Mouse (Mus musculus): ENCODE measurements around the gene Nudt2. TPM values are rescaled to one million over a fixed set of nuclear protein-coding genes. Genes with fewer than 3 reads are reported as not detected.

The Nudt2 gene
- polyA plus RNA-seq, 1 experiment from 2014 or later: 46.4 TPM

DNA sequence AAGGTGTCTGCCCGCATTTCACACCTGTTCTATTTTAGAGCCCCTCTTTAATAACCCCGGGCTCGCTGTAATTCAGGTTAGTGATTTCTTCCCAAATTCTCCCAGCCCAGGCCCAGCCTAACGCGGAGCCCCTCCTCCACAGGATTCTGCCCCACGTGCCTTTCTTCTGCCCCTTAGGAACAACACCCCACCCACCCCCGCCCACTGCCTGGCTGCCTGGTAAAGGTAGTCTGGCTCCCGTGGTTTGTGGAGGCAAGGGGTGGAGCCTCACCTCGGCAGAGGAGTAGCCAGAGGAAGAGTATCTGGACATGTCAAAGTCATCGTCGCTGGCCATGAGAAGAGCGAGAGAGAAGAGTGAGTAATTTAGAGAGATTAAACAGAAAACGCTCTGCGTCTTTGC lies 55.7 kb downstream of the Nudt2 start:
- no peak overlapping the region for H3K4me3 ChIP-seq (ENCODE audit: low read depth, low read length)
- no peak for ATAC-seq (replicated peaks; ENCODE audit: insufficient number of reproducible peaks, low FRiP score, low TSS enrichment)
- H3K36me3 ChIP-seq (ENCODE audit: control insufficient read depth, insufficient read depth, low read length): no peaks in the 10 kb centered on the region
- no peak overlapping the region for H3K27ac ChIP-seq (ENCODE audit: low read depth, low read length)
- no peak overlapping the region for H3K9ac ChIP-seq (ENCODE audit: low read depth, low read length)
- no peaks in the 10 kb centered on the region for H3K9me3 ChIP-seq (replicated peaks; ENCODE audit: control insufficient read depth, low read length)
- 31% methylated on average over 14 of the region's 14 CpGs for WGBS (ENCODE audit: insufficient replicate concordance)
- no peak overlapping the region for H3K4me2 ChIP-seq
- H3K27me3 ChIP-seq (ENCODE audit: control insufficient read depth, insufficient read depth, low read length): peaks cover 8% of the 10 kb centered on the region
- H3K4me1 ChIP-seq (ENCODE audit: control insufficient read depth, insufficient read depth, low read length): no peaks in the 10 kb centered on the region

DNA sequence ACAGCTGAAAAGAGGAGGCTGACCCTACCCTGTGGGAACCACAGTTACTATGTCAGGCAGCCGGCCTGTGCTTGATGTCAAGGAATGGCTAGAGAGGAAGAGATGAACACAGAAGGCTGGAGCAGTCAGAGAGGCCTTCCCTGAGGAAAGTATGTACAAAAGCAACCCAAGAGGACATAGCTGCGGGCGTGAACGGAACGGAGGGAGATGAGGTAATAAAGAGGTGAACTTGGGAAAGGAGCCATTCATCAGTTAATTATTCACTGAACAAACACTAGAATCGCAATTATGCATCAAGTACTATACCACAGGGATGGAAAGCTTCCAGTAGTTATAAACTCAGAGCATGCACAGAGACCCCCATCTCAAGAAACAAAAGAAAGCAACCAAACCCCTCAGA lies 57.2 kb downstream of the Nudt2 start:
- Histone ChIP-seq H3K36me3 (ENCODE audit: control insufficient read depth, insufficient read depth, low read length) (no peaks in the 10 kb centered on the region), H3K4me1 (ENCODE audit: control insufficient read depth, insufficient read depth, low read length) (no peaks in the 10 kb centered on the region), H3K4me3 (ENCODE audit: low read depth, low read length) (no peak overlapping the region), H3K9ac (ENCODE audit: low read depth, low read length) (no peak overlapping the region), H3K9me3 (replicated peaks; ENCODE audit: control insufficient read depth, low read length) (no peaks in the 10 kb centered on the region), H3K27ac (ENCODE audit: low read depth, low read length) (no peak overlapping the region), H3K27me3 (ENCODE audit: control insufficient read depth, insufficient read depth, low read length) (peaks cover 12% of the 10 kb centered on the region), H3K4me2 (no peak overlapping the region)
- 88% methylated on average over 6 of the region's 6 CpGs for WGBS (ENCODE audit: insufficient replicate concordance)
- no peak for ATAC-seq (replicated peaks; ENCODE audit: insufficient number of reproducible peaks, low FRiP score, low TSS enrichment)

DNA sequence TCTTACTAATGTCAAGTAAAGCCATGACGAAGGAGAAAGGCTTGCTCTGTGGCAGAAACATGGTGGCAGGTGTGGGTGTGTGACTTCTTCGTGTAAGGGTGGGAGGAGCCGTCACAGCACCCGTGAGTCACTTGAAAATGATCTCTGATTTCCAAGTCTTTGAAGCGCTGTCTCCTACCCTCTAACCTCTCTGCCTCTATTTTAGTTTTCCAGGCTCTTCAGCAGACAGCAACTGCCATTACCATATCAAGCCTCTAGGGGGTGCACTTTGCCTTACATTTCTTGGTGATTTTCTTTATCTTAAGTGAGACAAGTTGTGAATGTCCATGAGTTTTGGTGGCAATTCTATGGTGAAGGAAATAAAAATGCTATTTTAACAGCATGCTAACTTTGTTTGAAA lies 57.8 kb downstream of the Nudt2 start:
- H3K4me3 ChIP-seq (ENCODE audit: low read depth, low read length): no peak overlapping the region
- no peaks in the 10 kb centered on the region for H3K9me3 ChIP-seq (replicated peaks; ENCODE audit: control insufficient read depth, low read length)
- 37% methylated on average over 5 of the region's 5 CpGs for WGBS (ENCODE audit: insufficient replicate concordance)
- no peak overlapping the region for H3K27ac ChIP-seq (ENCODE audit: low read depth, low read length)
- peaks cover 12% of the 10 kb centered on the region for H3K27me3 ChIP-seq (ENCODE audit: control insufficient read depth, insufficient read depth, low read length)
- H3K36me3 ChIP-seq (ENCODE audit: control insufficient read depth, insufficient read depth, low read length): no peaks in the 10 kb centered on the region
- no peak for ATAC-seq (replicated peaks; ENCODE audit: insufficient number of reproducible peaks, low FRiP score, low TSS enrichment)
- H3K4me1 ChIP-seq (ENCODE audit: control insufficient read depth, insufficient read depth, low read length): no peaks in the 10 kb centered on the region
- H3K9ac ChIP-seq (ENCODE audit: low read depth, low read length): no peak overlapping the region
- H3K4me2 ChIP-seq: no peak overlapping the region

DNA sequence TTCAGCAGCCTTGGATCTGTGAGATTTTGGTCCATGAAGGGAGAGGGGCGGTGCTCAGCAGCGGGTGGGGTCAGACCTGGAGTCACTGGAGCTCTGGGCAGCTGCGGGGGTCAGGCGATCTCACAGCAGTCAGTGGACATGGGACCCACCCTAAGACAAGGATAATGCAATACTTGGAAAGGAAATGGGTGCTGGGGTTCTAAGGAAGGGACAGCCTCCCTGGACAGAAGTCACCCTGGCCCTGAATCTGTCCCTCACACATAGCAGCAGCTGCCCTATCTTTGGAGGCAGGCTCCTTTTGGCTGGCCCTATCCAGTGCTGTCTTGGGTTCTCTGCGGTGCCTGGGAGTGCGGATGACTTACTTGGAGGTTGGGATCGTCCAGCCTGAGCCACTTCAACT lies 58.9 kb downstream of the Nudt2 start:
- no peak for ATAC-seq (replicated peaks; ENCODE audit: insufficient number of reproducible peaks, low FRiP score, low TSS enrichment)
- 54% methylated on average over 7 of the region's 7 CpGs for WGBS (ENCODE audit: insufficient replicate concordance)
- H3K4me3 ChIP-seq (ENCODE audit: low read depth, low read length): no peak overlapping the region
- 0 out of 2 replicates have a peak, but pooled peaks cover 5% of the 10 kb centered on the region for H3K4me1 ChIP-seq (ENCODE audit: control insufficient read depth, insufficient read depth, low read length)
- no peaks in the 10 kb centered on the region for H3K36me3 ChIP-seq (ENCODE audit: control insufficient read depth, insufficient read depth, low read length)
- H3K27ac ChIP-seq (ENCODE audit: low read depth, low read length): no peak overlapping the region
- H3K9me3 ChIP-seq (replicated peaks; ENCODE audit: control insufficient read depth, low read length): no peaks in the 10 kb centered on the region
- no peak overlapping the region for H3K9ac ChIP-seq (ENCODE audit: low read depth, low read length)
- H3K4me2 ChIP-seq: no peak overlapping the region
- peaks cover 15% of the 10 kb centered on the region for H3K27me3 ChIP-seq (ENCODE audit: control insufficient read depth, insufficient read depth, low read length)

DNA sequence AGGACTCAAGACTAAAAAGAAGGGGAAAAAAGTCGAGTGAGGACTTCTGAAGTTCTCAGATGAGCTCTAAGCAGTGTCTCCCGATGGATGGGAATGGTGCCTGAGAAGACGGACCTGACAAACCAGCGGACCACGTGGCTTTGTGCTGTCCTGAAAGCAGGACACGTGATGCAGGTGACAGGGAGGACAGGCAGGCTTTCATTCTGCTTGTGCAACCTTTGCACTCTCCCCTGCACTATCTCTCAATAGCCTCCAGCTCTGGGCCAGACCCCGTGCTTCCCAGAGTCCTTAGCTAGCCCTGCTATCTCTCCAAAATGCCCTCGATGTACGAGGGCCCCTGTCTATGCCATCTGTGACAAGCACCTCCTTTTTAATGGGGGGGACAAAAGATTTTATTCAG lies 59.9 kb downstream of the Nudt2 start:
- no peak overlapping the region for H3K4me3 ChIP-seq (ENCODE audit: low read depth, low read length)
- H3K4me1 ChIP-seq (ENCODE audit: control insufficient read depth, insufficient read depth, low read length): 0 out of 2 replicates have a peak, but pooled peaks cover 5% of the 10 kb centered on the region
- 66% methylated on average over 9 of the region's 9 CpGs for WGBS (ENCODE audit: insufficient replicate concordance)
- peaks cover 15% of the 10 kb centered on the region for H3K27me3 ChIP-seq (ENCODE audit: control insufficient read depth, insufficient read depth, low read length)
- no peak overlapping the region for H3K9ac ChIP-seq (ENCODE audit: low read depth, low read length)
- no peak for ATAC-seq (replicated peaks; ENCODE audit: insufficient number of reproducible peaks, low FRiP score, low TSS enrichment)
- H3K36me3 ChIP-seq (ENCODE audit: control insufficient read depth, insufficient read depth, low read length): no peaks in the 10 kb centered on the region
- no peak overlapping the region for H3K27ac ChIP-seq (ENCODE audit: low read depth, low read length)
- H3K4me2 ChIP-seq: no peak overlapping the region
- no peaks in the 10 kb centered on the region for H3K9me3 ChIP-seq (replicated peaks; ENCODE audit: control insufficient read depth, low read length)

DNA sequence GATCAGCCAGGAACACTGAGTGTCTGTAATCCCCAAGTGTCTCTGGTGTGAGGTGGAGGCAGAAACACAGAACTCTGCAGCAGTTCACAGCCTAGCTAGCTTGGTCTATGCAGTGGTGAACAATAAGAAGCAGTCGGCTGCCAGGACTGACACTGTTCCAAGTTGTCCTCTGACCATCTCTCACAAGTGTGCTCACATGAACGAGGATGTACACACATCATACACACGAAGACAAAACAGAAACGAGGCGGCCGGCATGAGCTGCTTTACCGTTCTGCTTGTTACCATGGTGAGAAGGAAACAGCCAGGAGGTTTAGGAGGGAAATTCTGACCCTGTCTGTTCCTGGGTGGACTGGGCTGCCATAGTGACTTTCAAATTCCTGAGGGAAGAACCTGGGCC lies 61.6 kb downstream of the Nudt2 start:
- ATAC-seq (replicated peaks; ENCODE audit: insufficient number of reproducible peaks, low FRiP score, low TSS enrichment): no peak
- Histone ChIP-seq H3K9me3 (replicated peaks; ENCODE audit: control insufficient read depth, low read length) (no peaks in the 10 kb centered on the region), H3K27me3 (ENCODE audit: control insufficient read depth, insufficient read depth, low read length) (peaks cover 9% of the 10 kb centered on the region; the same call in 1 of the 2 replicates), H3K4me3 (ENCODE audit: low read depth, low read length) (no peak overlapping the region), H3K9ac (ENCODE audit: low read depth, low read length) (no peak overlapping the region), H3K4me1 (ENCODE audit: control insufficient read depth, insufficient read depth, low read length) (0 out of 2 replicates have a peak, but pooled peaks cover 5% of the 10 kb centered on the region), H3K36me3 (ENCODE audit: control insufficient read depth, insufficient read depth, low read length) (no peaks in the 10 kb centered on the region), H3K4me2 (no peak overlapping the region), H3K27ac (ENCODE audit: low read depth, low read length) (no peak overlapping the region)
- 74% methylated on average over 7 of the region's 7 CpGs for WGBS (ENCODE audit: insufficient replicate concordance)

DNA sequence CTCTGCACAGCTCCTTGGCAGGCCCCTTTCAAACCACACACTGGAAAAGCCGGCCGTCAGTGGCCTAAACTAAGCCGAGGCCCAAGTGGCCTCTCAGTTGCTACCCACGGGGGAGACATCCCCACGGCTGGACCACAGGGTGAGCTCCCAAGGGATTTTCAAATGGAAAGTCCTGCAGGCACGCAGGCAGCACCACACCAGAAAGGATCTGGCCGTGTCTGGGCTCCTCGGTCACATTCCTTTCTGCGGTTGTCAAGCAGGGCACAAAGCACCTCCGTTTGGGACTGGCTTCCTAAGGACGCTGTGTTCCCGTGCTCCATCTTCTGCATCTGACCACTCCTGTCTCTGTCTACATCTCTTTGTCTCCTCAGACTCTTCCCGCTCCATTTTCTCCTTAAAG lies 62.1 kb downstream of the Nudt2 start:
- no peak overlapping the region for H3K9ac ChIP-seq (ENCODE audit: low read depth, low read length)
- H3K27ac ChIP-seq (ENCODE audit: low read depth, low read length): no peak overlapping the region
- ATAC-seq (replicated peaks; ENCODE audit: insufficient number of reproducible peaks, low FRiP score, low TSS enrichment): no peak
- 48% methylated on average over 13 of the region's 13 CpGs for WGBS (ENCODE audit: insufficient replicate concordance)
- H3K4me1 ChIP-seq (ENCODE audit: control insufficient read depth, insufficient read depth, low read length): 0 out of 2 replicates have a peak, but pooled peaks cover 5% of the 10 kb centered on the region
- no peak overlapping the region for H3K4me2 ChIP-seq
- no peaks in the 10 kb centered on the region for H3K9me3 ChIP-seq (replicated peaks; ENCODE audit: control insufficient read depth, low read length)
- H3K27me3 ChIP-seq (ENCODE audit: control insufficient read depth, insufficient read depth, low read length): peaks cover 6% of the 10 kb centered on the region; the same call in 1 of the 2 replicates
- no peaks in the 10 kb centered on the region for H3K36me3 ChIP-seq (ENCODE audit: control insufficient read depth, insufficient read depth, low read length)
- no peak overlapping the region for H3K4me3 ChIP-seq (ENCODE audit: low read depth, low read length)

DNA sequence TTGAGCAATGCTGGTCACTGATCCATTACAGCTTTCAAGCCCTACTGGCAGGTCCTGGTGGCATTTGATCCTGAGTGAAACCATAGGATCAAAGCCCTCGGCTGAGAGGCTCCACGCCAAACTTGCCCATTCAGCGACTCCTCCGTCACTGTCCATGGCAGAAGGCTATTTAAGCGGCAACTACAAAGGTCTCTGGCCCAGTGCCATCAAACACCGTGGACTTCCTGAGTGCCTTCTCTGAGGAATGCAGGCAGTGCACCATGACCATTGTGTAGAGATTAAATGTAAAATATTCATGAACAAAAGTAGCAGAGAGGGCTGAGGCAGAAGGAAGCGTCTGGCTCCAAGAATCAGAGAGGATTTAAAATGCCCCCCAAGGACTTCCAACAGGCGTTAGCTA lies 63.0 kb downstream of the Nudt2 start:
- ATAC-seq (replicated peaks; ENCODE audit: insufficient number of reproducible peaks, low FRiP score, low TSS enrichment): no peak
- no peaks in the 10 kb centered on the region for H3K9me3 ChIP-seq (replicated peaks; ENCODE audit: control insufficient read depth, low read length)
- no peak overlapping the region for H3K27ac ChIP-seq (ENCODE audit: low read depth, low read length)
- no peak overlapping the region for H3K4me3 ChIP-seq (ENCODE audit: low read depth, low read length)
- H3K4me2 ChIP-seq: no peak overlapping the region
- 52% methylated on average over 8 of the region's 8 CpGs for WGBS (ENCODE audit: insufficient replicate concordance)
- no peak overlapping the region for H3K9ac ChIP-seq (ENCODE audit: low read depth, low read length)
- H3K36me3 ChIP-seq (ENCODE audit: control insufficient read depth, insufficient read depth, low read length): no peaks in the 10 kb centered on the region
- H3K4me1 ChIP-seq (ENCODE audit: control insufficient read depth, insufficient read depth, low read length): 0 out of 2 replicates have a peak, but pooled peaks cover 5% of the 10 kb centered on the region
- H3K27me3 ChIP-seq (ENCODE audit: control insufficient read depth, insufficient read depth, low read length): peaks cover 6% of the 10 kb centered on the region; the same call in 1 of the 2 replicates
